Mouse (Mus musculus) granulocyte monocyte progenitor cell, adult 5-6 weeks (primary cell): ENCODE measurements around the gene Olfr672. TPM values are rescaled to one million over a fixed set of nuclear protein-coding genes. Genes with fewer than 3 reads are reported as not detected.
A peak's percentile ranks its signal among the peaks of the same experiment; 100 is the strongest.
"Not testable (repeated sequence)": the region's sequence is repeated elsewhere in the genome, so short reads cannot be mapped to it uniquely, and the experiment has no call there.

Source experiments
- ATAC-seq: replicated peaks from 2 replicates; pipeline ENCODE4 v1.8.0; 2016; ENCODE audit warnings: mild to moderate bottlenecking, moderate TSS enrichment, inconsistent platforms; ENCODE audit not compliant: poor library complexity, severe bottlenecking
- total RNA-seq, 2 experiments: library from RNA; stranded (forward) in 1 of 2; stranded (reverse) in 1 of 2; fragments of 200-712, 200-1000 nt in 1 of 2; fragments of >200 nt in 1 of 2; fragmentation: Nextera tagmentation in 1 of 2; gene quantifications; 2 replicates each; pipeline ENCODE4 v1.2.3; 2014 to 2017

Gene Olfr672
- total RNA-seq (2014; fragmentation: Nextera tagmentation) (not detected in 2 replicates), total RNA-seq (2017) (not detected in 2 replicates)

DNA sequence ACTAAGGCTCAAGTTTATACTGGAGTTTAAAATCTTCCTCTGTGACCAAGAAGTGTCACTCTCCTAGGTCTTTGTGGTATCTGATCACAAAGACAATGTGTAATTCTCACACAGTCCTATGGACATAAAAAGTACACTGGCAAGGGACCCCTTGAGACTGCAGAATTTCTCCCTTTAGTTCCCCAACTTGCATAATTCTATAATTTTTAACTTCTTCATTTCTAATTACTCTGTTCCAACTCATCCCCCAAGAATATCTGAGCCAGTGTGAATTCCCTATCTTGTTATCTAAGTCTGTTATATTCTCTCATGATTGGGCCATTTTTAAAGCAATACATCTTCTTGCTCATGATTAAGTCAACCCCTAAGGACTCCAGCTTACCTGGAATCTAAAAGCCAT lies at the start of gene Olfr672:
TSS of gene Olfr672 (minus strand) at position 101 of the 400 bp plus-strand sequence.
- no peak for ATAC-seq

DNA sequence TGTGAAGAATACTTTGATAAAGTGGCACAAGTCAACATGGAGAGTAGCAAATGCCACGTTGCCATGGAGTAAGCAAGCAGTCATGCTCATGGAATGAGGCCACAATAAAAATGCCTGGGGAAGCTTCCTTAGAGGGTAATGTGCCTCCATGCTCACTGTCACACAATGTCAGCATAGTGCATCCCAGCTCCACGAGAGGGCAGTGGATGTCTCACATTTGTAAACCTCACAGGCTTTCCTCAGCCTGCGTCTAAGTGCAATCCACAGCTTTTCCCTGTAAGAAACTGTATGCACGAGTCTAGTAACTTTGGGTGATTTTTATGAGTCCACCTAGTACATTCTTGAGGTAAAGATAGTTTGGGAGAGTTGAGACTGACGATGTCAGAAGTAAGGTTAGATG lies 32.0 kb upstream of the Olfr672 start:
- not testable (repeated sequence) for ATAC-seq

DNA sequence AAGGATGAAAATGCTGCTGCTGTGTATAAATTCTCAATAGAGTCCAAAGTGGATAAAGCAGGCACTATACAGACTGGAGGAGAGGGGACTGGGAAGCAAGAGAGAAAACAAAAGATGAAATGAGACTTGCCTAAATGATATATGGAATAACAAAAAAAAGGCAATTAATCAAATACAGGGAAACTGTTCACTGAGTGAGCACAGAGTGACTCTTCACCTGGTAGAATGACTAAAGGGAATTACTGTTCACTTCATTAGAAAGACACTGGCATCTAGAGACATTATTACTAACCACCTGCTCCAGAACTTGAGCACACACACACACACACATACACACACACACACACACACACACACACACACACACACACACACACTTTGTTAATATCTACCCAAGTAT lies 30.6 kb upstream of the Olfr672 start, which contains the start of gene Olfr676:
TSS of gene Olfr676 (plus strand) at position 301 of the 400 bp plus-strand sequence.
- ATAC-seq, result no peak

DNA sequence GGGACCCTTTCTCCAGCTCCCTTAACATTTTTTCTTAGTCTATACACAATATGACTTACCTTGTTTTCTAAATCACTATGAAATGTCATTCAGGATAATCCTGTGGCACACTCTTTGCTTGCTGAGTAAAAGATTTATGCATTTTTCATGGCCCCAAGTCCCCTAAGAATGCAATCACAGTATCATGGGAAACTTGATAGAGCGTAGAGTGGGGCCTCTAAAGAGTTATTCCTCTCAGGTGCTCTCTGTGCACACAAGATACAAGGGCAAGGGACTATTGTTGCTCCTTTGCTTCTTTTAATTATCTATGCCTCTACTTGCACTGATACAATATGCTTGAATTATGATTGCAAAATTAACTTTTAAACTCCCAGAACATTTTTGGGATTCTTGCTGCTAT lies 26.5 kb upstream of the Olfr672 start, which contains the start of gene Olfr675:
TSS of gene Olfr675 (minus strand) at position 101 of the 400 bp plus-strand sequence.
- no peak for ATAC-seq

DNA sequence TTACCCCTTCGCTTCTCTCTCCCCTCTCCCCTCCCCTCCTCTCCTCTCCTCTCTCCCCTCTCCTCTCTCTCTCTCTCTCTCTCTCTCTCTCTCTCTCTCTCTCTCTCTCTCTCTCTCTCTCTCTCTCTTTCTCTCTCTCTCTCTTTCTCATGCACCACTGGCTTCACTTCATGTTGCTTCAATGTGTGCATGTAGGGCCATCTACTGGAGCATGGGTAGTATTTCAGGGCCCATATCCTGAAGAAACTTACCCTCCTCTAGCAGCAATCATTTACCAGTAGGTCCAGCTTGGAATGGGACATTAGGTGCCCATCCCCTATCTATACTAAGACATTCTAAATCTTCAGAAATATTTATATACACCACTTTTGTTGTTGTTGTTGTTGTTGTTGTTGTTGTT lies 20.7 kb upstream of the Olfr672 start:
- ATAC-seq, result no peak

DNA sequence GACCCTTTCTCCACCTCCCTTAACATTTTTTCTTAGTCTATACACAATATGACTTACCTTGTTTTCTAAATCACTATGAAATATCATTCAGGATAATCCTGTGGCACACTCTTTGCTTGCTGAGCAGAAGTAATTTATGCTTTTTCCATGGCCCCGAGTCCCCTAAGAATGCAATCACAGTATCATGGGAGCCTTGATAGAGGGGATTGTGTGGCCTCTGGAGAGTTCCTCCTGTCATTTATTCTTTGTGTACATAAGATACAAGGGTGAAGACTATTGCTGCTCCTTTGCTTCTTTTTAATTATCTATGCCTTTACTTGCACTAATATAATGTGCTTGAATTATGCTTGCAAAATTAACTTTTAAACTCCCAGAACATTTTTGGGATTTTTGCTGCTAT lies 22.8 kb downstream of the Olfr672 start, which contains the start of gene Olfr671:
TSS of gene Olfr671 (minus strand) at position 101 of the 400 bp plus-strand sequence.
- ATAC-seq, result no peak

DNA sequence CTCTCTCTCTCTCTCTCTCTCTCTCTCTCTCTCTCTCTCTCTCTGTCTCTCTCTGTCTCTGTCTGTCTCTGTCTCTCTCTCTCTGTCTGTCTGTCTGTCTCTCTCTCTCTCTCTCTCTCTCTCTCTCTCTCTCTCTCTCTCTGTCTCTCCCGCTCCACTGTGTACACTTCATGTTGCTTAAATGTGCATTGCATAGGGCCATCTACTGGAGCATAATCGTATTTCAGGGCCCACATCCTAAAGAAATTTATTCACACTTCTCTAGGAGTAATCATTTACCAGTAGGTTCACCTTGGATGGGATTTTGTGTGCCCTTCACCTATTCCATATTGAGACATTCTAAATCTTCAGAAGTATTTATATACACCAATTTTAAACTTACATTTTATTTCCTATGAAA lies 29.3 kb downstream of the Olfr672 start:
- ATAC-seq, result not testable (repeated sequence)

DNA sequence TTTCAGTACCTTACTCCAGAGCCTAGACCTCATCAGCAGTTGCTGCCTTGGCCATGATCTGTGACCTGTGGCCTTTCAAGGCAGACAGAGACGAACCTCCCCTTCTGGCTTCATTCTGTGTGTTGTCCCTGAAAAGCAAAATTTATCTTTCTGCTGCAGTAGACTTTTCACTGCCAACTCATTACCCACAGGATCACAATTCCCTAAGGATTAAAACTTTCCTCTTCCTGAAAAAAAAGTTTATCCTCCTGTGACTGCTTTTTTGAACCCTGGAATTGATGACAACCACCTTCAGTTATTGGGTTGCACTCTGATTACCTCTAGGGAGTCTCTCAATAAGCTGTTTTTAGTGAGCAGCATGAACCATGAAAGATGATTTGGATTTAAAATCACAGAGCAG lies 39.3 kb downstream of the Olfr672 start, which contains the start of gene Olfr670:
TSS of gene Olfr670 (minus strand) at position 101 of the 400 bp plus-strand sequence.
- ATAC-seq, result no peak

DNA sequence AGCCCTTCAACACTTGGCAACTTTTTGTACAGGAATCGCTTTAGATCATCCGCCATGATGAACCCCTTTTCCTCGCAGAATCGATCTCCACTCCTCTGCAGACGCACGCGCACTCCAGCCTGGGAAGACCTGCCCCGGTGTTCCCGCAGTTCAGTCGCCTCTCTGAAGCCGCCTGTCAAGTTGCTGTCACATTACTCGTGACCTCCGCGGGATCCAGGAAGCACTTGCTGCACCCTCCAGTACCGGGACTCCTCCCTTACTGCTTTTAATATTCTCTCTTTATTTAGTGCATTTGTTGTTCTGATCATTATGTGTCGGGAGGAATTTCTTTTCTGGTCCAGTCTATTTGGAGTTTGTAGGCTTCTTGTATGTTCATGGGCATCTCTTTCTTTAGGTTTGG lies 51.6 kb downstream of the Olfr672 start:
- peak; percentile 87 for ATAC-seq

Other genes with a start within 250 kb of the Olfr672 start
- not detected in 2 replicates for gene Usp17le, start 224.6 kb downstream of the Olfr672 start, total RNA-seq (2014; fragmentation: Nextera tagmentation)
- not detected in 2 replicates for gene Usp17le, start 224.6 kb downstream of the Olfr672 start, total RNA-seq (2017)
- not detected in 2 replicates for gene Usp17lb, start 159.4 kb downstream of the Olfr672 start, total RNA-seq (2014; fragmentation: Nextera tagmentation)
- not detected in 2 replicates for gene Usp17lb, start 159.4 kb downstream of the Olfr672 start, total RNA-seq (2017)
- not detected in 2 replicates for gene Usp17la, start 145.0 kb downstream of the Olfr672 start, total RNA-seq (2014; fragmentation: Nextera tagmentation)
- gene Usp17la, start 145.0 kb downstream of the Olfr672 start, total RNA-seq (2017), result not detected in 2 replicates
- gene Olfr665, start 124.0 kb downstream of the Olfr672 start, total RNA-seq (2014; fragmentation: Nextera tagmentation), result not detected in 2 replicates
- not detected in 2 replicates for gene Olfr665, start 124.0 kb downstream of the Olfr672 start, total RNA-seq (2017)
- not detected in 2 replicates for gene Olfr666, start 106.1 kb downstream of the Olfr672 start, total RNA-seq (2014; fragmentation: Nextera tagmentation)
- gene Olfr666, start 106.1 kb downstream of the Olfr672 start, total RNA-seq (2017), result not detected in 2 replicates
- not detected in 2 replicates for gene Olfr667, start 80.5 kb downstream of the Olfr672 start, total RNA-seq (2014; fragmentation: Nextera tagmentation)
- gene Olfr667, start 80.5 kb downstream of the Olfr672 start, total RNA-seq (2017), result not detected in 2 replicates
- gene Olfr668, start 74.0 kb downstream of the Olfr672 start, total RNA-seq (2014; fragmentation: Nextera tagmentation), result not detected in 2 replicates
- gene Olfr668, start 74.0 kb downstream of the Olfr672 start, total RNA-seq (2017), result not detected in 2 replicates
- not detected in 2 replicates for gene Olfr669, start 67.8 kb downstream of the Olfr672 start, total RNA-seq (2014; fragmentation: Nextera tagmentation)
- gene Olfr669, start 67.8 kb downstream of the Olfr672 start, total RNA-seq (2017), result not detected in 2 replicates
- gene Olfr670, start 39.4 kb downstream of the Olfr672 start, total RNA-seq (2014; fragmentation: Nextera tagmentation), result not detected in 2 replicates
- not detected in 2 replicates for gene Olfr670, start 39.4 kb downstream of the Olfr672 start, total RNA-seq (2017)
- not detected in 2 replicates for gene Olfr671, start 22.9 kb downstream of the Olfr672 start, total RNA-seq (2014; fragmentation: Nextera tagmentation)
- gene Olfr671, start 22.9 kb downstream of the Olfr672 start, total RNA-seq (2017), result not detected in 2 replicates
- gene Olfr675, start 26.4 kb upstream of the Olfr672 start, total RNA-seq (2014; fragmentation: Nextera tagmentation), result not detected in 2 replicates
- not detected in 2 replicates for gene Olfr675, start 26.4 kb upstream of the Olfr672 start, total RNA-seq (2017)
- gene Olfr676, start 30.7 kb upstream of the Olfr672 start, total RNA-seq (2014; fragmentation: Nextera tagmentation), result not detected in 2 replicates
- not detected in 2 replicates for gene Olfr676, start 30.7 kb upstream of the Olfr672 start, total RNA-seq (2017)
- not detected in 2 replicates for gene Olfr677, start 49.3 kb upstream of the Olfr672 start, total RNA-seq (2014; fragmentation: Nextera tagmentation)
- not detected in 2 replicates for gene Olfr677, start 49.3 kb upstream of the Olfr672 start, total RNA-seq (2017)
- not detected in 2 replicates for gene Olfr678, start 62.4 kb upstream of the Olfr672 start, total RNA-seq (2014; fragmentation: Nextera tagmentation)
- not detected in 2 replicates for gene Olfr678, start 62.4 kb upstream of the Olfr672 start, total RNA-seq (2017)
- gene Olfr679, start 79.2 kb upstream of the Olfr672 start, total RNA-seq (2014; fragmentation: Nextera tagmentation), result not detected in 2 replicates
- gene Olfr679, start 79.2 kb upstream of the Olfr672 start, total RNA-seq (2017), result not detected in 2 replicates
- gene Olfr680-ps1, start 90.8 kb upstream of the Olfr672 start, total RNA-seq (2014; fragmentation: Nextera tagmentation), result not detected in 2 replicates
- not detected in 2 replicates for gene Olfr680-ps1, start 90.8 kb upstream of the Olfr672 start, total RNA-seq (2017)
- not detected in 2 replicates for gene Olfr681, start 114.8 kb upstream of the Olfr672 start, total RNA-seq (2014; fragmentation: Nextera tagmentation)
- not detected in 2 replicates for gene Olfr681, start 114.8 kb upstream of the Olfr672 start, total RNA-seq (2017)
- not detected in 2 replicates for gene Olfr683, start 145.0 kb upstream of the Olfr672 start, total RNA-seq (2014; fragmentation: Nextera tagmentation)
- gene Olfr683, start 145.0 kb upstream of the Olfr672 start, total RNA-seq (2017), result not detected in 2 replicates
- gene Olfr684, start 161.6 kb upstream of the Olfr672 start, total RNA-seq (2014; fragmentation: Nextera tagmentation), result not detected in 2 replicates
- not detected in 2 replicates for gene Olfr684, start 161.6 kb upstream of the Olfr672 start, total RNA-seq (2017)
- not detected in 2 replicates for gene Olfr685, start 184.0 kb upstream of the Olfr672 start, total RNA-seq (2014; fragmentation: Nextera tagmentation)
- gene Olfr685, start 184.0 kb upstream of the Olfr672 start, total RNA-seq (2017), result not detected in 2 replicates
- not detected in 2 replicates for gene Olfr686, start 205.5 kb upstream of the Olfr672 start, total RNA-seq (2014; fragmentation: Nextera tagmentation)
- gene Olfr686, start 205.5 kb upstream of the Olfr672 start, total RNA-seq (2017), result not detected in 2 replicates